Mouse (Mus musculus): ENCODE results near the gene Hmgb1.

- TF ChIP-seq CTCF (IDR thresholded peaks at IDR 0.05; ENCODE audit: control insufficient read depth, insufficient read depth, insufficient replicate concordance, low read depth, low read length) (no peak), POLR2A (IDR thresholded peaks at IDR 0.05; ENCODE audit: control insufficient read depth, low read depth, low read length) (no peak)
Measured at GRCm38 (mm10) chr5:149046650-149047049, 137.6 kb downstream of the Hmgb1 start.
